Mouse (Mus musculus) olfactory bulb, adult 2 months (tissue): ENCODE results near the gene Fbxo21.

Experiments
- CTCF ChIP-seq: fragments of 200-500 bp; IDR thresholded peaks from 2 replicates; pipeline ENCODE4 v1.5.1; 2012; ENCODE audit warnings: low read depth, mild to moderate bottlenecking, low read length, moderate library complexity; ENCODE audit not compliant: insufficient read depth
- POLR2A ChIP-seq: fragments of 200-500 bp; IDR thresholded peaks from 2 replicates; pipeline ENCODE4 v1.6.1; 2012; ENCODE audit warnings: mild to moderate bottlenecking, low read depth, low read length, moderate library complexity; ENCODE audit not compliant: insufficient read depth

- TF ChIP-seq POLR2A (no peak), CTCF (no peak)
Observed at GRCm38 (mm10) chr5:118030022-118030675, 53.6 kb downstream of the Fbxo21 start.
